8 mouse cellular contexts compared by ENCODE assay signal in the genomic region with DNA sequence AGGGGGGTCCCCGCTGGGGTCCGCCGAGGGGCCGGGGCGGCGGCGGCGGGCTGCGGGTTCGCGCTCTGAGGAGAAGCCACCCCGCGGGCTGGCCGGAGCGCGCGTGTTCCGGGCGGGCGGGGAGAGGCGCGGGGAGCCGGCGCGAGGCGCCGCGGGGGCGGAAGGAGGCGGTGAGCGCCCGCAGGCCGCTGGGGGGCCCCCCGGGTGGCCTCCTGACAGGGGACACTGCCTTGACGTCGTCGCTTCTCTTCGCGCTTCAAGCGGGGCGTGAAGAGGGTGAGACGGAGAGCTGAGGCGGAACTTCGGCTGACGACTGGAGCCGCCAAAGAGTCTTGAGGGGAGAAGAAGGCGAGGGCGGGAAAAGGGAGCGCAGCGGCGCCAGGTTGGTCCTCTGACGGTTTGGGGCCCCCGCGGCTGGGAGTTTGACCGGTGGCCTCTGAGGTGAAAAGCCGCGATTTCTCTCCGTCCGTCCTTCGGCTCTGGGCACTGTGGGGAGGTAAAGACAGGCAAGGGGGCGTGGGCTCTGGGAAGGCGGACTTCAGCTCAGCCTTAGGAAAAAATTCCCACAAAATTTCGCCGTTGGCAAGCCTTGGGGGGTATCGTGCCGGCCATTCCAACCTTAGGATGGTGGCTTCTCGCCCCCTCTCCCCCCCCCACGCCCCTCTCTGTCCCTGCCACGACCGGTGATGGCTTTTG. TPM values are rescaled to one million over a fixed set of nuclear protein-coding genes. Genes with fewer than 3 reads are reported as not detected.
DNase-seq lines count a peak whose midpoint lies in the region; ATAC-seq and TF ChIP-seq lines count a peak whose summit lies in the region.

No protein-coding gene starts in this region.

- WGBS in heart, embryonic 16.5 days, result 23% methylated on average over 34 of the region's 70 CpGs
- WGBS in hindbrain, embryonic 11.5 days, result 24% methylated on average over 29 of the region's 70 CpGs
- 27% methylated on average over 65 of the region's 70 CpGs for WGBS in midbrain, embryonic 11.5 days

- H3K9ac ChIP-seq in heart, embryonic 16.5 days (ENCODE audit: low read length), result no peak overlapping the region
- 0 out of 2 replicates have a peak overlapping the region, but pooled peaks have one; percentile 11 for H3K9ac ChIP-seq in hindbrain, embryonic 11.5 days (ENCODE audit: low read depth, low read length)
- H3K9ac ChIP-seq in midbrain, embryonic 11.5 days (ENCODE audit: low read length), result peak overlapping the region; percentile 34

- no peaks in the 10 kb centered on the region; the same call in none of the 2 replicates for H3K9me3 ChIP-seq in heart, embryonic 16.5 days (replicated peaks; ENCODE audit: control insufficient read depth, low read length)
- H3K9me3 ChIP-seq in hindbrain, embryonic 11.5 days (ENCODE audit: control insufficient read depth, low read length), result no peaks in the 10 kb centered on the region
- no peaks in the 10 kb centered on the region for H3K9me3 ChIP-seq in midbrain, embryonic 11.5 days (ENCODE audit: control insufficient read depth, low read length)

- no peaks in the 10 kb centered on the region for H3K36me3 ChIP-seq in heart, embryonic 16.5 days (ENCODE audit: control insufficient read depth, insufficient read depth)
- H3K36me3 ChIP-seq in hindbrain, embryonic 11.5 days (ENCODE audit: control insufficient read depth, insufficient read depth, low read length), result no peaks in the 10 kb centered on the region
- H3K36me3 ChIP-seq in midbrain, embryonic 11.5 days (ENCODE audit: control insufficient read depth, insufficient read depth, low read length), result no peaks in the 10 kb centered on the region

- TF ChIP-seq POLR2A in brain, embryonic 14.5 days (IDR thresholded peaks at IDR 0.05; ENCODE audit: borderline replicate concordance, extremely low read depth, insufficient read depth, insufficient read length, poor library complexity, severe bottlenecking), result no peak

- no peaks in the 10 kb centered on the region for H3K4me1 ChIP-seq in heart, embryonic 16.5 days (ENCODE audit: control insufficient read depth, insufficient read depth, low read length)
- H3K4me1 ChIP-seq in hindbrain, embryonic 11.5 days (replicated peaks; ENCODE audit: control insufficient read depth, insufficient read depth, low read length), result no peaks in the 10 kb centered on the region
- H3K4me1 ChIP-seq in midbrain, embryonic 11.5 days (ENCODE audit: control insufficient read depth, insufficient read depth, low read length), result no peaks in the 10 kb centered on the region

- no peak overlapping the region for H3K27ac ChIP-seq in heart, embryonic 16.5 days (ENCODE audit: low read length)
- no peak overlapping the region for H3K27ac ChIP-seq in hindbrain, embryonic 11.5 days (ENCODE audit: low read depth, low read length)
- H3K27ac ChIP-seq in midbrain, embryonic 11.5 days (ENCODE audit: low read depth, low read length), result no peak overlapping the region

- H3K27me3 ChIP-seq in heart, embryonic 16.5 days (ENCODE audit: control insufficient read depth, insufficient read depth, low read length), result peaks cover 9% of the 10 kb centered on the region
- no peaks in the 10 kb centered on the region for H3K27me3 ChIP-seq in hindbrain, embryonic 11.5 days (ENCODE audit: control insufficient read depth, insufficient read depth, low read length)
- peaks cover 8% of the 10 kb centered on the region for H3K27me3 ChIP-seq in midbrain, embryonic 11.5 days (ENCODE audit: control insufficient read depth, insufficient read depth, low read length)

- no peak for TF ChIP-seq CTCF in brain, embryonic 14.5 days (IDR thresholded peaks at IDR 0.05; ENCODE audit: borderline replicate concordance, extremely low read depth, insufficient read depth, insufficient read length)

- peak overlapping the region; percentile 49 for H3K4me3 ChIP-seq in heart, embryonic 16.5 days (ENCODE audit: low read length)
- peak overlapping the region; percentile 42 for H3K4me3 ChIP-seq in hindbrain, embryonic 11.5 days (ENCODE audit: low read depth, low read length)
- H3K4me3 ChIP-seq in midbrain, embryonic 11.5 days (ENCODE audit: low read depth, low read length), result peak overlapping the region; percentile 33

- peak overlapping the region; percentile 71 for H3K4me2 ChIP-seq in heart, embryonic 16.5 days (ENCODE audit: low read depth, low read length)
- peak overlapping the region; percentile 72 for H3K4me2 ChIP-seq in hindbrain, embryonic 11.5 days (replicated peaks; ENCODE audit: low read depth, low read length)
- peak overlapping the region; percentile 53 for H3K4me2 ChIP-seq in midbrain, embryonic 11.5 days

- no peak for ATAC-seq in heart, embryonic 16.5 days (replicated peaks; ENCODE audit: extremely low read depth, insufficient read depth, low FRiP score)
- peak; percentile 61 for ATAC-seq in hindbrain, embryonic 11.5 days (ENCODE audit: low FRiP score)
- peak; percentile 79 for ATAC-seq in midbrain, embryonic 11.5 days (ENCODE audit: low FRiP score)

- DNase-seq in heart, adult 8-10 months (ENCODE audit: low spot score), result no peak
- peak; percentile 32 for DNase-seq in brain, embryonic 14.5 days (ENCODE audit: low read depth)
- DNase-seq in hindbrain, embryonic 11.5 days (ENCODE audit: low spot score), result peak; percentile 28
- peak; percentile 86 for DNase-seq in midbrain, embryonic 11.5 days (ENCODE audit: low spot score, missing footprints)
- DNase-seq in frontal cortex, adult 2 months (ENCODE audit: extremely low spot score in 1 of 2, low spot score in 1 of 2), result no peak
- DNase-seq in B cell, adult 2 months, result no peak
- DNase-seq in spleen, adult 18-20 months, result no peak

RNA-seq across cellular contexts. Expression of a gene that starts 4.0 kb away (rescaled TPM):
- polyA plus RNA-seq in heart, embryonic 16.5 days (2015; fragmentation: Nextera tagmentation; extraction: Ambion mirVana), result not detected in 2 replicates
- not detected for total RNA-seq in heart, adult 8-10 months (2022)
- 0.04 and 0.07 TPM in 2 replicates for polyA plus RNA-seq in brain, embryonic 14.5 days (2012; rRNA removed)
- polyA plus RNA-seq in hindbrain, embryonic 11.5 days (2014; fragmentation: Nextera tagmentation; extraction: Ambion mirVana), result 1.3 and 1.8 TPM in 2 replicates
- 0.57 and 0.85 TPM in 2 replicates for polyA plus RNA-seq in midbrain, embryonic 11.5 days (2014; fragmentation: Nextera tagmentation; extraction: Ambion mirVana)
- polyA plus RNA-seq in frontal cortex, adult 2 months (2012; rRNA removed), result not detected in 2 replicates

Comparison
In these comparisons a context has a peak if more than half of its experiments do, and no peak if none do; other contexts are left out.
1. DNase-seq: peak in brain, embryonic 14.5 days (single experiment), hindbrain, embryonic 11.5 days (single experiment) and midbrain, embryonic 11.5 days (single experiment); none in heart, adult 8-10 months (single experiment), frontal cortex, adult 2 months (0 of 2), B cell, adult 2 months (0 of 2) and spleen, adult 18-20 months (0 of 2).
2. Peak in every context shown above with its lines, with median percentiles within 50 percentile points of each other: H3K4me2 ChIP-seq and H3K4me3 ChIP-seq.